Mouse (Mus musculus) kidney, adult 2 months (tissue): ENCODE data around the gene Stxbp1.

ENCODE experiments used
- CTCF ChIP-seq: fragments of 200-500 bp; conservative IDR thresholded peaks from 2 replicates; pipeline ENCODE4 v1.5.1; 2011; ENCODE audit warnings: low read depth, mild to moderate bottlenecking, control low read depth, low read length, moderate library complexity, mixed read lengths; ENCODE audit not compliant: insufficient read depth, insufficient read length
- POLR2A ChIP-seq: fragments of 200-500 bp; IDR thresholded peaks from one replicate; pipeline ENCODE4 v1.6.1; 2011; ENCODE audit warnings: low read depth, low read length, control low read depth

DNA sequence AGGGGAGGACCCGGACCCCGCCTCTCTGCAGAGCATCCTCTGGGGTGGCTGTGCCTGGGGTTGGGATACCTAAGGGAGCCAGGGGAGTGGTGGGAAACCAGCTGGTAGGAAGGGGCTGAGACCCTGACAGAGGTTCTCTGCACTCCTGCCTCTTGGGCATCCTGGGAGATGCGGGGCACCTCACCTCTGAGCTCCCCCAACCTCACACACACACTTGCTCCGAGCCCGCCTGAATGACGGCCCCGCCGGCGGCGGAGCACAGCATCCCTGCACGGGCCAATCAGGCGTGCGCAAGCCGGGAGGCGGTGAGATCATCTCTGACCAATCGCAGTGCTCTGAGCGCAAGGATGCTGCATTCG, 104.9 kb downstream of the Stxbp1 start:
- TF ChIP-seq CTCF (no peak), POLR2A (no peak)
